Mouse (Mus musculus) activated CD4-positive, CD25-positive, alpha-beta regulatory T cell, adult 4 months (primary cell): ENCODE measurements at regions not wholly inside any gene's neighbourhood (a gene's known extent, or its start where the extent isn't known, plus 50 kb on each side); places are given as distances from the start of the nearest gene placed in this dataset.
"Not testable (repeated sequence)": the region's sequence is repeated elsewhere in the genome, so short reads cannot be mapped to it uniquely, and the experiment has no call there.

Experiments used
- ATAC-seq: one replicate; pipeline ENCODE4 v1.8.0; 2017

DNA sequence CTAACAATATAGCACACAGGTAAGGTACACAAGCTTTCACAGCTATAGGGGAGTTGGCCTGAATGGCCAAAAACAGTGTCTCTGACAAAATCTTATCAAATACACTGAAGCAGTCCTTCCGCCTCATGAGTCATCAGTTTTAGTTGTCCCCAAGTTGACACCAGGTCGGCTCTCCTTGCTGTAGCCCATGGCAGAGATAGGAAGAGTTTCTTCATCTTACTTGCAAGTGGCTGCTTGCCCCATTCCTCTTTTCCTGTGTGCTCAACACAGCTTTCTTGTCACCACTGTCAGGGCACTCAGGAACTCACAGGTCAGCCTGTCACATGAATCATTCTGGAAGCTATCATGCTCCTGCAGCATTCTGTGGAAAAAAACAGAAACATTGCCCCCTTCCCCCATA is 77.1 kb downstream of the Olfr721-ps1 start:
- ATAC-seq: not testable (repeated sequence)

DNA sequence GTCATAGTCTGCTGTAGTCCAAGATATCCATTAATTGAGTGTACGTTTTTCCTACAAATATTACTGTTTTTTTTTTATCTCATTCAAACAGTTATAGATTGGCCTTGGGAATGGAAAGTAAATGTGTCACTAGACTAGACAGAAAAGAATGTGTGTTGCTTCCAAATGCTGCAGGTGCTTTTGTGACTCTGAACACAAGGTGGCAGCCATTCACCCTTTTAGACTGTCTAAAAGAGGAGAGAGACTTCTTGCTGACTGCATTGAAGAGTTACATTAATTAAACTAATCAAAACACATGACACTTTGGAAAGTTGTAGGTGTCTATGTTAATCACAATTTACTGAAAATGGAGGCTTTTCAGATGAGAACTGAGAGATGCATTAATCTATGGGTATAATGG is 80.7 kb downstream of the Olfr721-ps1 start:
- ATAC-seq: no peak

DNA sequence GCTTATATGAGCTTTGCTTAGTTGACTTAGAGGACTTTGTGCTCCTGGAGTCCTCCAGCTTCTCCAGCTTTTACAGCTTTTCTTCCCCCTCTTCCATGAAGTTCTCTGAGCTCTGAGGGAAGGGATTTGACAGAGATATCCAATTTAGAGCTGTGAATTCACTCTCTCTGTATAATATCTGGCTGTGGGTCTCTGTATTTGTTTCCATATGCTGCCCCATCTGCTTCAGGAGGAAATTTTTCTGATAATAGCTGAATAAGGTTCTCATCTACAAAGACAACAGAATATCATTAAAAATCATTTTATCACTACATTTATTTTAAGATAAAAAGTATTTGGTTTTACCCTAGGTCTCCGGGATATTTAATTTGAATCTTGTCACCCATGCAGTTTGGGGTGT is 85.3 kb downstream of the Olfr721-ps1 start:
- no peak for ATAC-seq

DNA sequence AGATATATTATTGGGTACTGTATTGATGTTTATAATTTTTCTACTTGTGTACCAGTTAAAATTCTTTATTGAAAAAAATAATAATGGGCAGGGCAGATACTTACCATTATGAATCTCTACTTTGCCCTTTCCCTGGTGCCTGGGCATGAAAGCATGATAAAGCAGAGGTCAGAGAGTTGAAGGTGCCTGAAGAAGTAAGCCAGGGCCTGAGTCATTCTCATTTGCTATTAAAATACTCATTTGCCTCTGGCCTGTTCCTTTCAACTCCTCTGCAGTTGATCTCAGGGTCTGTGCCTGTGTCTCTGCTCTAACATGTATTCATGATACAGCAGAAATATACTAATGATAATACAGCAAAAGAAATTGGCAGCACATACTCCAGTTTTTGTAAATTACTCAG is 89.4 kb downstream of the Olfr721-ps1 start:
- ATAC-seq: no peak

DNA sequence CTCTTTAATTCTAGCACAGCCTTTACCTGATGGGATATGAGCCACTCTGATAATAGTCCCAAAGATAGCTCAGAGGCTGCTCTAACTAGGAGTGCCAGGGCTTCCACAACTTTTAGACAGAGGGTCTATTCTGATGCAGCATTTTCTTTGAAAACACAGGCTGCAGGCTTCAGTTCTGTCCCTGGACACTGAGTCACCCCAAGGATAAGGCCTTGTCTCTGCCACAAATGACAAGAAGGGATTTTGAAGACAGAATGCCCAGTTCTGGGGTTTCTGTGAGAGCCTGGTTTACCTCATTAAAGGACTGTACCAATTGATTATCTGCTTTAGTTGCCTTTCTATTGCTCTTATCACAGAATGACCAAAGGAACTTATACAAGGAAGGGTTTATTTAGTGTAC is 90.9 kb downstream of the Olfr721-ps1 start:
- no peak for ATAC-seq

DNA sequence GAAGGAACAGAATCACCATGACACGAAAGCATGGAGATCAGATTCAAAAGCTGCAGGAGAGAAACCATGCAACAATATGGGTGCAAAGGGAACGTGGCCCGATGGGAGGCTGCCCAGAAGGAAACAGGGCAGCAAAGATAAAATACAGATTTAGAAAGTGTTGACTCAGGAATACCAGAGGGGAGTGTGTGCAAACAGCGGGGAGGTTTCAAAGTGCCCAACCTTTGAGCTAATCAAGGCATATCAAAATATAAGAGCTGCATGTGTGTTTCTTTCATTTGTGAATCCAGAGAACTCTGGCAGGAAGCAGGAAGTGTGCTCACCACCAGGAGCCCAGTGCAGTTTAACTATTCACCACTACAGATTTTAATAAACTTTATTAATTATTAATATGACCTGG is 110.8 kb downstream of the Olfr721-ps1 start:
- no peak for ATAC-seq

DNA sequence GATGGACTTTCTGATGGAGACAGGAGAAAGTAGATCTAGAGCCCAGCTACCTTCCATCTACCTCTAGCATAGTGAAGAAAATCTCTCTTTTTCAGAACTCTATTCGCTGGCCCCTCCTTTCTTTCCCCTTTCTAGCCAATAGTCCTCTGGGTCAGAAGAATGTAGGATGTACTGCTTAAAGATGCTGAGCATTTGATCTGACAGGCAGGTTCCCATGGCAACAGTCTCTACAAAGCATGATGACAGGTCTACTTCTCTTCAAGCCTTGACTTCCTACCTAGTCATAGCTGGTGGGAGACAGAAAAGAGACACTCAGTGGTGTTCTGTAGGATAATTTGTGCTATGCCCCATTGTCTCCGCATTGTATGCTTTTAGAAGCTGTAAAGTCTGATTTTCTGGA is 112.0 kb downstream of the Olfr721-ps1 start:
- no peak for ATAC-seq

DNA sequence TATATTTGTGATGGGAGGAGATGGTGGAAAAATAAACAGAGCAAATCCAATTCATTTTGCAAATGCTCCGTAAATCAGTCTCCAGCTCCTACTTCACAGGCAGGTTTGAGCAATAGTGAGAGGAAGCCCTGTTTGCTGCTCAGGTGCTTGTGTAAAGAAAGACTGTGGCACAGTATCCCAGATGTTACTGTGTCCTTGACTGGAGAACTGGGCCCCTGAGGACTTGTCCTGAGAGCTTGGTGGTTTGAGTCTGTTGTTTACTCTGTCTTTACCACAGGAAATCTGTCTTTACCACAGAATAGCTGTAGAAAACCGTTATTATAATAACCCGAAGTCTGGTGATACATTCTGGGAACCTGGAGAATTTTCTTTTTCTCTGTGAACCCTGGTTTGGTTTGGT is 112.4 kb downstream of the Olfr721-ps1 start:
- no peak for ATAC-seq

DNA sequence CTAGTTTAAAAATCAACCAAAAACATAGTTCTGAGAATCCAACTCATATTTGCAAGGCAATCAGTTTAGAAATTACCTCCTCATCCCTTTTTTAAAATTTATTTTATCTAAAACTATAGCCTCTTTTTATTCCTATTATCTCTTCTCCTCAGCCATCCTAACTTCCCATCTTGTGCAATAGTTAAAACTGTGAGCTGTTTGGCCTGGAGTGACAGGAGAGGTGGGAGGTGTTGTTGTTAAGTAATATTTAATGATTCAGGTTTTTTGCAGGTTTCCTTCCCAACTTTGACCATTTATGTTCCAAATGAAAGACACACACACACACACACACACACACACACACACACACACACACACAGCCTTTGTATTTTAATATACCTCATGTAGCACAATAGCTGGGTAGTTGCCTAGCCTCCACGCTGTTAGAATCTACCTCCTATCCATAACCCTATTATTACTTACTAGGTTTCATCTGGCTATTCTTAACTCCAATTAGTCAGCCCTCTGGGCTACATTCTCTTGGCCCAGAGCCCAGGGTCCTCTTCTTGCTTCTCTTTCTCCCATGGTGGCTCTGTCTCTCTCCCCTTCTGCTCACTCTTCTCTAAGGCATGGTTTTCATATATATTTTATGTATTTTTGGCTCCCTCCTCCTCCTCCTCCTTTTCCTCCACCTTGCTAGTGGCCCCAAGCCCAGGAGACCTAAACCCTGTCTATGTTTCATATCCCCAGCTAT is 113.5 kb downstream of the Olfr721-ps1 start:
- no peak for ATAC-seq

DNA sequence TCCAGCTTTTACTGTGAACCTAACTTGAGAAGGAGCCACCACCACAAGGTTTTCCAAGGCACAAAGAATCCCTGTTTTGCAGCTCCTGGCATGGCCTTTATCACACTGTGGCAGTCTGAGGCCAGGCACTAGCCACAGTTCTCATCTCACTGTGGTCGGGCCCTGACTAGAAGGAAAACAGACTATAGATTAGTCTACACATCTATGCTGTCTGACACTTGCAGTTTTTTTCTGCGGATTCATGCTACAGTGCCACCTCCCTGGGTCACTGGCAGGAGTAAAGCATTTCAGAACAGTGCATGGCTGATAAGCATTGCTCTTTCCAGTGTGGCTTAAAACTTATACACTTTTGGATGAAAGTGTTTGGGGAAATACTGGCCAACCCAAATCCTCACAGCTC is 114.3 kb downstream of the Olfr721-ps1 start:
- no peak for ATAC-seq

DNA sequence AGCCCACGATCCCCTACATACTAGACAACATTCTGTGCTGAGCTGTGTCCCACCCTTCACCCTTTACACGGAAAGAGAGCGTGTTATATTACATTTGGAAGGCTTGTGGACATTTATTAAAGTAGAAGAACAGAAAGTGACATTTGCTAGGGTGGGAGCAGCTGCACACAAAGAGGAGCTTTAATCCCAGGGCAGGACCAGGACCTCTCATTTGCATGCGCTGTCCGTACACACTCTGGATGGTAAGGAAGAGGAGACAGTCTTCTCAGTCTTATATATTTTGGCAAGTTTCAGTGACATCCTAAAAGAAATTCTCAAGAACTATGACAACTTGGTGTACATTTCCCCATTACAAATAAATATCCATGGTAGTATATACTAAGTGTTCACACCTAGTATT is 114.8 kb downstream of the Olfr721-ps1 start:
- no peak for ATAC-seq

DNA sequence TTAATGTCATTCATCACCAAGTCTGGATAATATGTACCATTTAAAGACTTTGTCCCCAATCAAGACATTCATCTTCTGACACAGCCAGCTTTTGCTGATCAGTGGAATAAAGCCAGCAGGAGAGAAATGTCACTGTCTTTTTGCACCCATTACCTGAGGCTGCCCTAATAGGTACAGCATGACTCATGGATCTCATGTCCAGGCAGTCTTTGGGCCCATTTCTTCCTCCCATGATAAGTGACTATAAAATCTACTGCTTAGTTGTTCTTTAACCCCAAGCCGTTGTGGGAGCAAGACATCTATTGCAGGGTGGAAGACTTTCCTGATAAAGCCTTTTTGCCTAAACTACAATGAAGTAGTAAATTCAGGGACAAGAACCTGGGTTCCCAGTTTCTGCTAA is 116.9 kb downstream of the Olfr721-ps1 start:
- ATAC-seq: no peak

DNA sequence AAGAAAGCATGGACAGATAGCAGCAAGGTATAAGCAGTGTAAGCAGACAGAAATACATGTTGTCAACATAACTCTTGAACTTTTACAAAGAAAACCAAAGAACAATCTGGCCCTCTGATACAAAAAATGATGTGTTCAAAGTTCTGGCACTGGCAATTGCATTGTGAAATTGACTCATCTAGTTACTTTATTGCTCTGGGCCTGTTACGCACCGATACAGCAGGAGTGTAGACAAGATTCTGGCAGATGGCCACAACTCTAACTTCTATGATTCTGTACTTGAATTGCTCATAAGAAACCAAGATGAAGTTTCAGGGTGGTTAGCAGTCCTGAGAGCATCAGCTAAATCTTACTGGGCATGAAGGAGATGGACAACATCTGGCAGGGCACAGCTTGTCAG is 117.7 kb downstream of the Olfr721-ps1 start:
- ATAC-seq: no peak

DNA sequence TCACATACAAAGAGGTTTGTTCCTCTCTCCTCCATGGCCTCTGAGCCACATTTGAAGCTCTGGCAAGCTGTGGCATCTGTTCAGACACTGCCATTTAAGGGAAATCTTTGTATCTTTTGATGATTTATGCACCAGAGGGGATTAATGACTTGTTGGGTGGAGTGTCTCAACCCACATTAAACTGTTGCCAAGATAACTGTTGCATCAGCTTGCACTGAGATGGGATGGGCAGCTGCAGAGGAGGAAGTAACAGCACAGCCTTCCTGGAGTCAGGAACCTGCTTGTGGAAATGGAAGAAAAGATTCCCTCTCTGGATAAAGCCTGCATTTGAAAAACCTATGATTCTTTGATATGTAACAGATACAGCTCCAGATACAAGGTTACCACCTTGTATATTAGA is 119.1 kb downstream of the Olfr721-ps1 start:
- no peak for ATAC-seq

DNA sequence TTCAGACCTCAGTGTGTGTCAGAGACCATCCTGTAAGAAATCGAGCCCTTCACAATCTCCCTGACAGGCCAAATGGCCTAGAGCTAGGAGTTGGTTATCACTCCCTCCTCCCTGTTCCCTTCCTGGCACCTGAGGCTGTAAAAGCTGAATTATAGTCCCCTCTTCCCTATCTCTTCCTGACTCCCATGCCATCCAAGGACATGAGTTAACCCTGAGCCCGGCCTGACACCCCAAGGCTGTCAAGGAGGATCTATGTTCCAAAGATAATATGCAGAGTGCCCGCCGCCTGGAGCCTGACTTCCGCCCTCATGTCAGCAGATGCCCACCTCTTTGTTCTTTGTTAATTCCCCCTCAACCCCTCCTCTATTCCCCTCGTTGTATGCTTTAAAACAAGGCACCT is 120.2 kb downstream of the Olfr721-ps1 start:
- not testable (repeated sequence) for ATAC-seq

DNA sequence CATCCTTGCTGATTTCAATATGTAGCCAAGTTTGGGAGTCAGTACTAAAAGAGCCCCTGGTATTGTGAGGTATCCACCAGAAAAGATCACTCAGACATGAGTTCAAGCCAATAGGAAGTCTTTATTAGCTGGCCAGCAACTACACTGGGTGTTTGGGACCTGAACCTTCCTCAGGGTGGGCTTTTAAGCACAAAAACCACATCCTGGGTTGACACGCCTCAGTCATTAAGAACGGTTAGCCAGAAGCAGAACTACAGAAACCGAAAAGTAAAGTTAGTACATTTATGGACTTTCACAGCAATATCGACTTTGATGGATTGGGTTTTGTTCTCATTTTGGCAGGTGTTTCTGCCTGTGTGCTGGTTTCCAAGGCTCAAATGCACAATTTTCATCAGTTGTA is 124.1 kb downstream of the Olfr721-ps1 start:
- no peak for ATAC-seq

DNA sequence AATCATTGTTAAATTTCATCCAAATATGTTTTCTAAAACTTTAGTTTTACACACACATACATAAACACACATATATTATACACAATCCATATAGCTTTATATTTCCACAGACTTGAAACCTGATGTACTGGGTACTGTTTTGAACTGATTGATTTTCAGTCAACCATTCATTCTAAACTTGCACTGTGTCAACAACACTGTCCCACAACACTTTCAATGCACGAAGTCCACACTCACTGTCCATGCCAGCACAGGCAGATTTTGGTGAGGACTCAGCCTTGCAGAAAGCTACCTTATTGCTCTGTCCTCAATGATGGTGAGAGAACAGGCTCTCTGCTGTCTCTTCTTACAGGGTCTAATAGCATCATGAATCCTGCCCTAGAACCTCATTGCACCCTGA is 127.3 kb downstream of the Olfr721-ps1 start:
- no peak for ATAC-seq

DNA sequence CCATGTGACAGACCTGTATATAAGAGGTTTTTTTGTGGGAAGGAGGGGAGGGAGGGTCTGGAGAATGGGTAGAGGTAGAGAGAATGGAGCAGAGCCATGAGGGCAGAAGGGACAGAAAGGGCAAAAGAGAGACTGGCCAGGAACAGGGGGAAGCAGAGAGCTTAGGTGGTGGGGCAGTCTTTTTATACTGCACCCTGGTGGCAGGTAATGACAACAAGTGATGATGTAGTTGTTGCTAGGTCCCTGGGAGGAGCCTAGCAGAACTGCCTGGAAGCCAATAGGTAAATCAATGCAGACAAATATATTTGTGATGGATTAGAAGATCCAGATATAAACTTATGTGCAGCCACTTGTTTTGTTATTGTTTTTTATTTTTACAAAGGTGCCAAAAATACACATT is 140.1 kb downstream of the Olfr721-ps1 start:
- no peak for ATAC-seq

DNA sequence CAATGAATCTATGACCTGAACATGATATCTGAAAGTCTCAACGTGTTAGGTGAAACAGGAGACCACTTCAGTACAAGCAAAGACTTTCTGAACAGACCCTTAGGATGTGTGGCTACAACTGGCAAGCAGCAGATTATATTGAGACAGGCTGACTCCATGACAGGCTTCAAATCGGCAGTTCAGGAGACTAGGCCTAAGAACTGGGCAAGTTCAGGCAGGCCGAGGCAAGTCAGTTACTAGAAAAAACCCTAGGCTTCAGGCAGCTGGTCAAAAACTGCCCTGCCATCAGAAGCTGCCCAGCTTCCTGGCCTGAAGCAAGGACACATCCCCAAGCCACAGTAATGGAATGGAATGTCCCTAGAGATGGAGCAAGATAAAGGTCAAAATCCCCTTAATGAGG is 140.6 kb downstream of the Olfr721-ps1 start:
- no peak for ATAC-seq

DNA sequence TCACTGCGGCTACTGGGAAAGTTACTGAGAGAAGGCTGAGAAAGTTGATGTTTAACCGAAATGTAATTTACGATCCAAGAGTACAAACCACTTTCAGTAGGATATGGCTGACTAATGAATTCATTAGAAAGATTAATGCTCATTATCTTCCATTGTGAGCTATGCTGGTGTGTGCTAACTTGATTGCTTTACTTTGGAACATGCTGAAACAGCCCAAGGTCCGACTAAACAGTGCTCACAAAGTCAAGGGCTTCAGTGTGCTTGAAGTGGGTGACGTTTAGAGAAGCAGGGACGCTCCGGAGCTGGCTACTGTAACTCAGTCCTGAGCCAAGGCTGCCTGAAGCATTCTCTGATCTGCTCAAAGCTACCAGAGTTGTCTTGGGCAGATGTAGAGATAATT is 143.1 kb downstream of the Olfr721-ps1 start:
- no peak for ATAC-seq

DNA sequence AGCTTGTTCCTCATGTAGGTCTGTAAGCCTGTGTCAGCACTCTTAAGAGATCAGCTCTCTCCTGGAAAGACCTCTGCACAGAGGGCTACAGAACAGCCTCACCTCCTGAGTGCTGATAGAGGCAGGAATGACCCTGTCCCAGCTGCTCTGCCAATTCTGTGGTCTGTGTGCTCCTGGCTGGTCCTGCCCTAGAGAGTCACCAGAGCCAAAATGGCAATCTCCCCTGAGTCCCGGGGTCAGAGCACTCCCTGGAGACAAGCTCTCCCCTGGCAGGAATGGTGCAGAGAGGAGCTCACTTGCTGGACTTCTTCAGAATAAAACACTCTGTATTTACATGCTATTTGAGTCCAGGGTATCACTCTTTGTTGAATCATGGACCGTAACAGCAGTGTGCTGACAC is 149.9 kb upstream of the Slc4a7 start:
- ATAC-seq: no peak

DNA sequence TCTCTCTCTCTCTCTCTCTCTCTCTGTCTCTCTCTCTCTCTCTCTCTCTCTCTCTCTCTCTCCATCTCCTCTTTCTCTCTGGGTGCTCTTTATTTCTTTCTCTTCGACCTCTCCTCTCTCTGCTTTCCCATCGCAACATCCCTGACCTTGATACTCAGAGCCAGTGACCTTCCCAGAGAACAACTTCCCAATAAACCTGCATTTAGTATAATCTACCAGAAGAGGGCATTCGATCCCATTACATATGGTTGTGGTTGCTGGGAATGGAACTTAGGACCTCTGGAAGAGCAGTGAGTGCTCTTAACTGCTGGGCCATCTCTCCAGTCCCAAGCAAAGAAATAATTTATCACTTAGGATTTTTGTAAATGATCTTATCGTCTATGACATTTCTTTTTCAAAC is 127.2 kb upstream of the Slc4a7 start:
- ATAC-seq: no peak

DNA sequence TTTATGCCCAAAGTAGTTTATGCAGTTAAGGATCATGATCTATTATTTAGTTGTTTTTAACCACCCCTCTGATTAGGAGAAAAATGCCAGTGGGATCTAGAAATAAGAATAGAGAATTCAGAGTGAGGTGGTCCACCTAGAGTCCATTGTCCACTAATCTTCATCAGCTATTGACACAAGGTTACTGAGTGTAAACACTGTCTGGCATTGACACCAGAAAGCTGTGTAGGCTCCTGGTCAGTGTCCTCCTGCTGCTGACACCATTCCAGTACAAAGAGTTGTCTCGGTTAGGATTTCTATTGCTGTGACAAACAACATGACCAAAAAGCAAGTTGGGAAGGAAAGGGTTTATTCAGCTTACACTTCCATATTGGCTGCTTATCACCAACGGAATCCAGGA is 110.1 kb upstream of the Slc4a7 start:
- ATAC-seq: no peak

DNA sequence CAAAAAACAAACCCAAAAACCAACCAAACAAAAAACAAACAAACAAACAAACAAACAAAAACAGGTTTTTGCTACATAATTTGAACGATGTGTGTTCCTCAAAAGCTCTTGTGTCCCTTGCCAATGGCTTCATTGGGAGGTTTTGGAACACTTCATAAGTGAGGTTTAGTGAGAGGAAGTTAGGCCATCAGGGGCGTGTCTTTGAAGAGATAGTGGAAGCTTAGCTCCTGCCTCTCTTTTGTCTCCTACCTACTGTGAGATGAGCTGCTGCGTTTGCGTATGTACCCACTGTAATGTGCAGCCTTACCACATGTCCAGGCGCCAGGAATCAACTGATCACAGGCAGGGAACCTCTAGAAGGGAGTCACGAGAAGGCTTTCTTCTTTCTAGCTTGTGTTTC is 107.3 kb upstream of the Slc4a7 start:
- ATAC-seq: no peak

DNA sequence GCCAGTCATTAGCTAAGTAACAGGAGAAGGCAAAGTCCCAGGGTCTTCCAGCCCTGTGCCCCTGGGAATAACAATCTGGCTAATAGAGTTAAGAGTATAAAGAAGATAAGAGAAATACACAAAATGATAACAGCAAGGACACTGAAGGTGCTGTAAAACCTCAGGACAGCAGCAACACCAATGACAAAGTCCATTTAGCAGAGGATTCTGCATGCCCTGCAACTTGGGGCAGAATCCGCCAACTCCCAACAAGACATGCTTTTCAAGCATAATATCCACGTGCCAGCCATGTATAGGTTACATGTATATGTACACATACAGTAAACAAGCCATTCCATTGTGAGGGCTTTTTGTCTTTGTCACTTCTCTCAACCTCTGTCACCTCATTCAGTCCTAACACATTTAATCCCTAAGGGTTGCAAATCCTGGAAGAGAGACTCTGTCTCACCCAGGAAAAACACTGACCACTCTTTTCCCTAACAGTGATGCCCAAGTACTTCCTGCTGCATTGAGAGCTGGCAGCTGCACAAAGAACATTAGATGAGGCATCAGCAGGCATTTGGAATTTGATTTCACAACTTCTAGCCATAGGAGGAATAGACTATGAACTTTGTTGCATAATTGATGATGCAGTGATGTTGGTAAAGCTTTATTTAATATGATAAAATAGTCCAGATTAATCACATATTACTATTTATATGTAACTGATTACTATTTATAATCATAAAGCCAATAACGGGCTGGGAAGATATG is 105.8 kb upstream of the Slc4a7 start:
- no peak for ATAC-seq
